Mouse (Mus musculus) MEL (cell line): Measurements from ENCODE around the gene Xpa. TPM values are rescaled to one million over a fixed set of nuclear protein-coding genes. Genes with fewer than 3 reads are reported as not detected.

Source experiments
- DNase-seq: peaks from one replicate; pipeline ENCODE4 v3.0.0; 2011; ENCODE audit warnings: low read depth, low spot score
- H3K27ac ChIP-seq: 2 replicates; pipeline ENCODE4 v1.5.1; 2012; ENCODE audit warnings: low read depth, mild to moderate bottlenecking, control low read depth, low read length, moderate library complexity; ENCODE audit not compliant: control insufficient read depth
- H3K27me3 ChIP-seq, 2 experiments: fragments of 150-350 bp in 1 of 2; sonication (generic) in 1 of 2; 2 replicates each; pipeline ENCODE4 v1.6.1; 2012; ENCODE audit warnings: low read length in 2 of 2, mild to moderate bottlenecking in 2 of 2, improper control_type of control experiment in 1 of 2, moderate library complexity in 1 of 2; ENCODE audit not compliant: insufficient read depth in 2 of 2, control insufficient read depth in 1 of 2
- H3K36me3 ChIP-seq, 2 experiments: 2 replicates each; pipeline ENCODE4 v1.6.1; 2012 to 2014; ENCODE audit warnings: low read length in 2 of 2, improper control_type of control experiment in 1 of 2, inconsistent platforms in 1 of 2, mild to moderate bottlenecking in 1 of 2; ENCODE audit not compliant: insufficient read depth in 2 of 2, control insufficient read depth in 1 of 2
- H3K4me1 ChIP-seq, 2 experiments: fragments of 150-350 bp in 1 of 2; sonication (generic) in 1 of 2; 2 replicates each; pipeline ENCODE4 v1.6.1; 2012; ENCODE audit warnings: low read length in 2 of 2, improper control_type of control experiment in 1 of 2, mild to moderate bottlenecking in 1 of 2; ENCODE audit not compliant: insufficient read depth in 2 of 2, control insufficient read depth in 1 of 2
- H3K4me3 ChIP-seq, 2 experiments: fragments of 150-350 bp in 1 of 2; sonication (generic) in 1 of 2; 2 replicates each; pipeline ENCODE4 v1.5.1; 2012; ENCODE audit warnings: low read depth in 2 of 2, low read length in 2 of 2, mild to moderate bottlenecking in 2 of 2, moderate library complexity in 2 of 2, control low read depth in 1 of 2, improper control_type of control experiment in 1 of 2; ENCODE audit not compliant: control insufficient read depth in 1 of 2, insufficient read depth in 1 of 2
- H3K79me2 ChIP-seq: 2 replicates; pipeline ENCODE4 v1.6.1; 2012; ENCODE audit warnings: mild to moderate bottlenecking, low read length, moderate library complexity; ENCODE audit not compliant: control insufficient read depth, poor library complexity, insufficient read depth
- H3K9ac ChIP-seq: 2 replicates; pipeline ENCODE4 v1.6.1; 2012; ENCODE audit warnings: low read depth, mild to moderate bottlenecking, control low read depth, low read length, moderate library complexity; ENCODE audit not compliant: control insufficient read depth, poor library complexity, severe bottlenecking
- H3K9me3 ChIP-seq: fragments of 150-350 bp; sonication (generic); replicated peaks from 2 replicates; pipeline ENCODE4 v1.6.1; 2012; ENCODE audit warnings: mild to moderate bottlenecking, low read length, improper control_type of control experiment, moderate library complexity; ENCODE audit not compliant: insufficient read depth
- CHD2 ChIP-seq: IDR thresholded peaks from 2 replicates; pipeline ENCODE4 v1.6.1; 2011; ENCODE audit warnings: low read length, improper control_type of control experiment
- E2F4 ChIP-seq: IDR thresholded peaks from 2 replicates; pipeline ENCODE4 v1.6.1; 2011; ENCODE audit warnings: low read depth, low read length, improper control_type of control experiment, borderline replicate concordance
- EP300 ChIP-seq, 2 experiments: IDR thresholded peaks; 2 replicates each; pipeline ENCODE4 v1.6.1; 2011; ENCODE audit warnings: improper control_type of control experiment in 2 of 2, low read length in 2 of 2, low read depth in 1 of 2, mild to moderate bottlenecking in 1 of 2
- GABPA ChIP-seq: IDR thresholded peaks from 2 replicates; pipeline ENCODE4 v1.6.1; 2012; ENCODE audit warnings: low read depth, mild to moderate bottlenecking, inconsistent platforms, low read length, improper control_type of control experiment, moderate library complexity
- GATA1 ChIP-seq: IDR thresholded peaks from 2 replicates; pipeline ENCODE4 v1.6.1; 2011; ENCODE audit warnings: low read depth, low read length, improper control_type of control experiment
- HCFC1 ChIP-seq: IDR thresholded peaks from 2 replicates; pipeline ENCODE4 v1.6.1; 2012; ENCODE audit warnings: low read depth, mild to moderate bottlenecking, inconsistent platforms, low read length, improper control_type of control experiment, moderate library complexity
- MAZ ChIP-seq: IDR thresholded peaks from 2 replicates; pipeline ENCODE4 v1.6.1; 2012; ENCODE audit warnings: low read depth, mild to moderate bottlenecking, inconsistent platforms, low read length, improper control_type of control experiment
- MEF2A ChIP-seq: IDR thresholded peaks from 2 replicates; pipeline ENCODE4 v1.6.1; 2014; ENCODE audit warnings: low read depth, mild to moderate bottlenecking, inconsistent platforms, low read length, improper control_type of control experiment; ENCODE audit not compliant: poor library complexity, insufficient replicate concordance, severe bottlenecking; ENCODE audit errors: extremely low read depth
- MXI1 ChIP-seq: IDR thresholded peaks from 2 replicates; pipeline ENCODE4 v1.6.1; 2011; ENCODE audit warnings: mild to moderate bottlenecking, low read depth, low read length, improper control_type of control experiment
- MYB ChIP-seq: IDR thresholded peaks from 2 replicates; pipeline ENCODE4 v1.6.1; 2011; ENCODE audit warnings: mild to moderate bottlenecking, low read depth, low read length, improper control_type of control experiment
- NELFE ChIP-seq: IDR thresholded peaks from 2 replicates; pipeline ENCODE4 v1.6.1; 2011; ENCODE audit warnings: low read depth, low read length, improper control_type of control experiment
- POLR2A ChIP-seq, 2 experiments: IDR thresholded peaks; 2 replicates each; pipeline ENCODE4 v1.6.1; 2011 to 2012; ENCODE audit warnings: low read length in 2 of 2, mild to moderate bottlenecking in 2 of 2, control low read depth in 1 of 2, improper control_type of control experiment in 1 of 2, low read depth in 1 of 2, moderate library complexity in 1 of 2; ENCODE audit not compliant: control insufficient read depth in 1 of 2, insufficient read depth in 1 of 2, poor library complexity in 1 of 2
- POLR2AphosphoS2 ChIP-seq: IDR thresholded peaks from 2 replicates; pipeline ENCODE4 v1.6.1; 2011; ENCODE audit warnings: low read length, improper control_type of control experiment
- SIN3A ChIP-seq: IDR thresholded peaks from 2 replicates; pipeline ENCODE4 v1.6.1; 2012; ENCODE audit warnings: low read length, improper control_type of control experiment, inconsistent platforms
- TCF12 ChIP-seq: IDR thresholded peaks from 2 replicates; pipeline ENCODE4 v1.6.1; 2014; ENCODE audit warnings: low read depth, mild to moderate bottlenecking, inconsistent platforms, low read length, improper control_type of control experiment, moderate library complexity
- USF1 ChIP-seq: IDR thresholded peaks from 2 replicates; pipeline ENCODE4 v1.6.1; 2014; ENCODE audit warnings: low read depth, mild to moderate bottlenecking, inconsistent platforms, low read length, improper control_type of control experiment, moderate library complexity
- ZC3H11A ChIP-seq: IDR thresholded peaks from 2 replicates; pipeline ENCODE4 v1.6.1; 2012; ENCODE audit warnings: low read depth, mild to moderate bottlenecking, inconsistent platforms, low read length, improper control_type of control experiment
- ZKSCAN1 ChIP-seq: IDR thresholded peaks from 2 replicates; pipeline ENCODE4 v1.6.1; 2012; ENCODE audit warnings: low read depth, mild to moderate bottlenecking, inconsistent platforms, low read length, improper control_type of control experiment, moderate library complexity
- ZNF384 ChIP-seq: IDR thresholded peaks from 2 replicates; pipeline ENCODE4 v1.6.1; 2012; ENCODE audit warnings: low read depth, mild to moderate bottlenecking, inconsistent platforms, low read length, improper control_type of control experiment
- polyA plus RNA-seq, 2 experiments: library from polyadenylated mRNA; stranded (reverse) in 1 of 2; unstranded in 1 of 2; fragments of >175 nt in 1 of 2; fragments of >200 nt in 1 of 2; gene quantifications; 2 replicates each; pipeline versions ENCODE4 v1.2.1 to v1.2.4; 2012; ENCODE audit warnings: low replicate concordance in 2 of 2, low read depth in 1 of 2; ENCODE audit not compliant: insufficient read length in 2 of 2, insufficient read depth in 1 of 2, missing spikeins in 1 of 2
- total RNA-seq: library from RNA; depleted of rRNA; stranded (reverse); fragments of 300-350 nt; gene quantifications from 2 replicates; pipeline ENCODE4 v1.2.3, GENCODE M21; 2012; rRNA removed

Gene Xpa
- total and polyA plus RNA-seq, 3 experiments, result 11.4 to 24.0 TPM; not detected in 1

- H3K79me2 ChIP-seq, result no peaks in the 10 kb centered on the region
- TF ChIP-seq HCFC1, result no peak
- TF ChIP-seq POLR2AphosphoS2, result no peak
- no peak for TF ChIP-seq GABPA
- no peak for TF ChIP-seq ZKSCAN1
- TF ChIP-seq MAZ, result no peak
- no peak for TF ChIP-seq USF1
- no peak for TF ChIP-seq GATA1
- TF ChIP-seq ZC3H11A, result no peak
- TF ChIP-seq CHD2, result no peak
- no peak for TF ChIP-seq NELFE
- no peak for TF ChIP-seq MEF2A
- no peak for TF ChIP-seq E2F4
- TF ChIP-seq MYB, result no peak
- peaks cover 0 to 3% of the 10 kb centered on the region in 2 experiments; a peak in 2 of 4 replicates for H3K36me3 ChIP-seq
- no peak overlapping the region for H3K9ac ChIP-seq
- no peak overlapping the region for H3K4me3 ChIP-seq
- no peaks in the 10 kb centered on the region for H3K27me3 ChIP-seq
- H3K27ac ChIP-seq, result no peak overlapping the region
- H3K4me1 ChIP-seq, result no peaks in the 10 kb centered on the region
- H3K9me3 ChIP-seq, result no peaks in the 10 kb centered on the region
- no peak for DNase-seq
These were observed 84.8 kb downstream of the Xpa start for GRCm38 (mm10) chr4:46111361-46111760.

- DNase-seq, result no peak
- TF ChIP-seq E2F4 (no peak), MXI1 (no peak), ZNF384 (no peak), GATA1 (no peak), EP300 (IDR thresholded peaks at IDR 0.05; ENCODE audit: low read depth in 1 of 2, low read length in 2 of 2) (no peak), TCF12 (no peak), POLR2A (IDR thresholded peaks at IDR 0.05; ENCODE audit: control insufficient read depth in 1 of 2, insufficient read depth in 1 of 2, low read depth in 1 of 2, low read length in 2 of 2, poor library complexity in 1 of 2) (no peak), SIN3A (no peak)
- peaks cover 0 to 1% of the 10 kb centered on the region in 2 experiments; a peak in 1 of 4 replicates for H3K36me3 ChIP-seq
- no peak overlapping the region for H3K27ac ChIP-seq
- no peak overlapping the region for H3K9ac ChIP-seq
- H3K9me3 ChIP-seq, result no peaks in the 10 kb centered on the region
- H3K4me3 ChIP-seq, result no peak overlapping the region
- no peaks in the 10 kb centered on the region for H3K4me1 ChIP-seq
- no peaks in the 10 kb centered on the region for H3K27me3 ChIP-seq
- H3K79me2 ChIP-seq, result no peaks in the 10 kb centered on the region
These were observed 86.0 kb downstream of the Xpa start for GRCm38 (mm10) chr4:46110084-46110483.

Other genes with a start within 250 kb of the Xpa start
- 11.8 and 11.9 TPM in 2 replicates for gene Tdrd7, start 231.0 kb downstream of the Xpa start, total RNA-seq
- gene Tdrd7, start 231.0 kb downstream of the Xpa start, polyA plus RNA-seq, result 1 to 10 TPM in 1 of 2 experiments, not detected in 1; 7.7 TPM
- gene Tmod1, start 157.4 kb downstream of the Xpa start, total RNA-seq, result 2.2 and 2.3 TPM in 2 replicates
- 1 to 10 TPM in 1 of 2 experiments, not detected in 1; 8.1 TPM for gene Tmod1, start 157.4 kb downstream of the Xpa start, polyA plus RNA-seq
- 86.6 and 95.9 TPM in 2 replicates for gene Ncbp1, start 57.7 kb downstream of the Xpa start, total RNA-seq
- gene Ncbp1, start 57.7 kb downstream of the Xpa start, polyA plus RNA-seq, result 100 to 1,000 TPM in 1 of 2 experiments, not detected in 1; 106 TPM
- 26.0 and 30.1 TPM in 2 replicates for gene Tstd2, start 57.6 kb downstream of the Xpa start, total RNA-seq
- 10 to 100 TPM in 1 of 2 experiments, not detected in 1; 27.8 TPM for gene Tstd2, start 57.6 kb downstream of the Xpa start, polyA plus RNA-seq
- 0.04 TPM in 1 of 2 replicates, not detected in the other for gene Foxe1, start 147.3 kb upstream of the Xpa start, total RNA-seq
- gene Foxe1, start 147.3 kb upstream of the Xpa start, polyA plus RNA-seq, result not detected
- 4.1 and 5.0 TPM in 2 replicates for gene Trmo, start 193.1 kb upstream of the Xpa start, total RNA-seq
- 1 to 10 TPM in 1 of 2 experiments, not detected in 1; 3.5 TPM for gene Trmo, start 193.1 kb upstream of the Xpa start, polyA plus RNA-seq
- 7.4 and 11.8 TPM in 2 replicates for gene Hemgn, start 217.2 kb upstream of the Xpa start, total RNA-seq
- 10 to 100 TPM in 1 of 2 experiments, not detected in 1; 19.9 TPM for gene Hemgn, start 217.2 kb upstream of the Xpa start, polyA plus RNA-seq